Mouse (Mus musculus): ENCODE results near the gene Gm11985. TPM values are rescaled to one million over a fixed set of nuclear protein-coding genes. Genes with fewer than 3 reads are reported as not detected.

Gene Gm11985
- total and polyA plus RNA-seq, 3 experiments, result not detected

- no peak for DNase-seq
- Histone ChIP-seq H3K4me1 (ENCODE audit: control insufficient read depth, insufficient read depth, low read length) (no peaks in the 10 kb centered on the region), H3K36me3 (ENCODE audit: control insufficient read depth, insufficient read depth, low read length) (no peaks in the 10 kb centered on the region), H3K4me3 (no peak overlapping the region), H3K27me3 (ENCODE audit: control insufficient read depth, insufficient read depth, low read length) (no peaks in the 10 kb centered on the region), H3K9ac (ENCODE audit: low read depth, low read length) (no peak overlapping the region), H3K79me2 (replicated peaks; ENCODE audit: control insufficient read depth, insufficient read depth, low read length) (no peaks in the 10 kb centered on the region), H3K27ac (no peak overlapping the region)
- 63% methylated on average over 2 of the region's 2 CpGs for WGBS
- intact Hi-C loops (cut with DNase I), result no loop called here
- no peak for TF ChIP-seq CTCF (IDR thresholded peaks at IDR 0.05)
- no peak for TF ChIP-seq POLR2A (IDR thresholded peaks at IDR 0.05; ENCODE audit: insufficient read depth, low read depth, low read length)
- no peak for TF ChIP-seq EP300 (IDR thresholded peaks at IDR 0.05; ENCODE audit: insufficient read depth, low read depth, low read length)
These were observed 9.1 kb downstream of the Gm11985 start for GRCm38 (mm10) chr11:7179276-7179675.

DNA sequence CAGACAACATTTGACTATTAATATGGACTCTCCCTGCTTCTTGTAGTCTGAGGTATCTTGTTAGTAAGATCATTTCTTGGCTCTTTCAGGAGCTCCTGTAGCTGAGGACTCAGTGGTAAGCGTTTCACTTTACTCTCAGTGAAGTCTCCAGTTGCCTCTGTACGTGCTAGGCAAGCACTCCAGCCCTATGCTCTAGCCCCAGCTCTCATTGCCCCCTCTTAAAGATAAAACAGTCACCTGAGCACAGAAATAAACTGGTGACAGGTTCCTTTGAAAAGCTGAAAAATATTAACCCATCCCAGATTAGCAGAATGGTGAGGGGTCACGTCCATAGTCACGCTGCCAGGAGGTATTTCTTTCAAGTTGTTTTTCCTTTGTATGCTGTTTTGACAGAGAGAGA lies 9.6 kb downstream of the Gm11985 start:
- 73% methylated on average over 4 of the region's 4 CpGs for WGBS
- H3K4me1 ChIP-seq (ENCODE audit: control insufficient read depth, insufficient read depth, low read length), result no peaks in the 10 kb centered on the region
- H3K27ac ChIP-seq, result no peak overlapping the region

GRCm38 (mm10) chr11:7173664-7174063 lies 14.7 kb downstream of the Gm11985 start:
- Histone ChIP-seq H3K9ac (ENCODE audit: low read depth, low read length) (no peak overlapping the region), H3K27me3 (ENCODE audit: control insufficient read depth, insufficient read depth, low read length) (no peaks in the 10 kb centered on the region), H3K4me3 (no peak overlapping the region), H3K36me3 (ENCODE audit: control insufficient read depth, insufficient read depth, low read length) (no peaks in the 10 kb centered on the region), H3K79me2 (replicated peaks; ENCODE audit: control insufficient read depth, insufficient read depth, low read length) (no peaks in the 10 kb centered on the region), H3K27ac (no peak overlapping the region), H3K4me1 (ENCODE audit: control insufficient read depth, insufficient read depth, low read length) (no peaks in the 10 kb centered on the region)
- DNase-seq, result no peak
- intact Hi-C loops (cut with DNase I), result no loop called here
- no peak for TF ChIP-seq CTCF (IDR thresholded peaks at IDR 0.05)
- no peak for TF ChIP-seq EP300 (IDR thresholded peaks at IDR 0.05; ENCODE audit: insufficient read depth, low read depth, low read length)
- no peak for TF ChIP-seq POLR2A (IDR thresholded peaks at IDR 0.05; ENCODE audit: insufficient read depth, low read depth, low read length)
- 71% methylated on average over 6 of the region's 6 CpGs for WGBS

More for the DNA sequence above, 9.6 kb downstream of the Gm11985 start:
- no peaks in the 10 kb centered on the region for H3K27me3 ChIP-seq (ENCODE audit: control insufficient read depth, insufficient read depth, low read length)
- H3K36me3 ChIP-seq (ENCODE audit: control insufficient read depth, insufficient read depth, low read length), result no peaks in the 10 kb centered on the region
- TF ChIP-seq EP300 (IDR thresholded peaks at IDR 0.05; ENCODE audit: insufficient read depth, low read depth, low read length) (no peak), POLR2A (IDR thresholded peaks at IDR 0.05; ENCODE audit: insufficient read depth, low read depth, low read length) (no peak)
- no peak overlapping the region for H3K9ac ChIP-seq (ENCODE audit: low read depth, low read length)
- no peak overlapping the region for H3K4me3 ChIP-seq
- no peak for DNase-seq
- intact Hi-C loops (cut with DNase I), result no loop called here
- no peaks in the 10 kb centered on the region for H3K79me2 ChIP-seq (replicated peaks; ENCODE audit: control insufficient read depth, insufficient read depth, low read length)

GRCm38 (mm10) chr11:7169645-7170044 lies 18.7 kb downstream of the Gm11985 start:
- Histone ChIP-seq H3K36me3 (ENCODE audit: control insufficient read depth, insufficient read depth, low read length) (no peaks in the 10 kb centered on the region), H3K9ac (ENCODE audit: low read depth, low read length) (no peak overlapping the region), H3K4me3 (no peak overlapping the region), H3K27me3 (ENCODE audit: control insufficient read depth, insufficient read depth, low read length) (no peaks in the 10 kb centered on the region), H3K4me1 (ENCODE audit: control insufficient read depth, insufficient read depth, low read length) (no peaks in the 10 kb centered on the region), H3K79me2 (replicated peaks; ENCODE audit: control insufficient read depth, insufficient read depth, low read length) (no peaks in the 10 kb centered on the region), H3K27ac (no peak overlapping the region)
- DNase-seq, result no peak
- WGBS, result 94% methylated on average over 1 of the region's 1 CpGs
- intact Hi-C loops (cut with DNase I), result no loop called here
- no peak for TF ChIP-seq EP300 (IDR thresholded peaks at IDR 0.05; ENCODE audit: insufficient read depth, low read depth, low read length)
- TF ChIP-seq CTCF (IDR thresholded peaks at IDR 0.05), result no peak
- no peak for TF ChIP-seq POLR2A (IDR thresholded peaks at IDR 0.05; ENCODE audit: insufficient read depth, low read depth, low read length)

GRCm38 (mm10) chr11:7164416-7164815 lies 24.0 kb downstream of the Gm11985 start:
- no peak overlapping the region for H3K9ac ChIP-seq (ENCODE audit: low read depth, low read length)
- no peak for DNase-seq
- H3K4me1 ChIP-seq (ENCODE audit: control insufficient read depth, insufficient read depth, low read length), result no peaks in the 10 kb centered on the region
- intact Hi-C loops (cut with DNase I), result no loop called here
- TF ChIP-seq CTCF (IDR thresholded peaks at IDR 0.05) (no peak), EP300 (IDR thresholded peaks at IDR 0.05; ENCODE audit: insufficient read depth, low read depth, low read length) (no peak)
- no peaks in the 10 kb centered on the region for H3K27me3 ChIP-seq (ENCODE audit: control insufficient read depth, insufficient read depth, low read length)
- H3K79me2 ChIP-seq (replicated peaks; ENCODE audit: control insufficient read depth, insufficient read depth, low read length), result no peaks in the 10 kb centered on the region
- H3K4me3 ChIP-seq, result no peak overlapping the region
- no peak overlapping the region for H3K27ac ChIP-seq
- 73% methylated on average over 4 of the region's 4 CpGs for WGBS
- H3K36me3 ChIP-seq (ENCODE audit: control insufficient read depth, insufficient read depth, low read length), result no peaks in the 10 kb centered on the region

DNA sequence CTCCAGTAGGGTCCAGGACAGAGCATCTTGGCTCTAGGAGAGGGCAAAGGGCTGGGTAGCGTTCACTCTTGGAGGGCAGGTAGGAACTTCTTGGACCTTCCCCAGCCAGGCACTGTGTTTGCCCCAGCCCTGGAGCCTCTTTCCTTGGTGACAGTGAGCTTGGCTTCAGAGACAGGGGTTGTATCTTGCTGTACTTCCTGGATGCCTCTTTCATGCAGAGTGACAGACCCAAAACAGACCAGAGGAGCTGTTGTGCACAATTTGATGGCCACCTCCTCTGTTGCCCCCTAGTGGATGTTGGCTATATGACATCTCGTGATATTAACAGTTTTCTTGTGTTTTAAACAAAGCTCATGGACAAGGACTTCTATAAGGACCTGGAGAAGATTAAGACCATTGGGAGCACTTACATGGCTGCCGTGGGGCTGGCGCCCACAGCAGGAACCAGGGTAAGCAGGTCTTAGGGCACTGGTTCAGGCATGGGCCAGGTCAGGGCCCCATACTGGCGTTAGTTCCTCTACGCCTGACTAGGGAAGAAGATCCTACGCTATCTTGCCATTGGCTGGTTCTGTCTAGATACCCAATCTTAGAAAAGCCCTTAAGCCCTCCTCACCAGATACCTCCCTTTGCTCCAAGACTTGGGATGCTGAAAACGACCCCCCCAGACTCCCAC lies 26.7 kb downstream of the Gm11985 start:
- intact Hi-C loops (cut with DNase I), result loop anchor here (2.0 kb wide), 1 partner anchor 507 kb away; no protein-coding TSS in a partner anchor
- no peak for DNase-seq

More for the DNA sequence above, 26.7 kb downstream of the Gm11985 start:
- no peaks in the 10 kb centered on the region for H3K27me3 ChIP-seq (ENCODE audit: control insufficient read depth, insufficient read depth, low read length)
- H3K36me3 ChIP-seq (ENCODE audit: control insufficient read depth, insufficient read depth, low read length), result no peaks in the 10 kb centered on the region
- TF ChIP-seq POLR2A (IDR thresholded peaks at IDR 0.05; ENCODE audit: insufficient read depth, low read depth, low read length) (no peak), CTCF (IDR thresholded peaks at IDR 0.05) (peak; percentile 73), EP300 (IDR thresholded peaks at IDR 0.05; ENCODE audit: insufficient read depth, low read depth, low read length) (no peak)
- H3K27ac ChIP-seq, result no peak overlapping the region
- no peaks in the 10 kb centered on the region for H3K4me1 ChIP-seq (ENCODE audit: control insufficient read depth, insufficient read depth, low read length)
- no peak overlapping the region for H3K9ac ChIP-seq (ENCODE audit: low read depth, low read length)
- H3K79me2 ChIP-seq (replicated peaks; ENCODE audit: control insufficient read depth, insufficient read depth, low read length), result no peaks in the 10 kb centered on the region
- H3K4me3 ChIP-seq, result no peak overlapping the region
- WGBS, result 80% methylated on average over 8 of the region's 8 CpGs
